Mouse (Mus musculus): Measurements from ENCODE around the gene Ublcp1. TPM values are rescaled to one million over a fixed set of nuclear protein-coding genes. Genes with fewer than 3 reads are reported as not detected.
"Not testable (repeated sequence)": the region's sequence is repeated elsewhere in the genome, so short reads cannot be mapped to it uniquely, and the experiment has no call there.

The Ublcp1 gene
- polyA plus RNA-seq, 1 experiment from 2014 or later, result 76.8 TPM

- not testable (repeated sequence) for ATAC-seq (ENCODE audit: insufficient number of reproducible peaks, low FRiP score, low TSS enrichment, low read depth); DNase-seq (ENCODE audit: low spot score); H3K9me3 ChIP-seq (ENCODE audit: control insufficient read depth, low read length); H3K4me1 ChIP-seq (ENCODE audit: control insufficient read depth, insufficient read depth, low read length); H3K27ac ChIP-seq (replicated peaks; ENCODE audit: low read depth, low read length); H3K4me3 ChIP-seq (ENCODE audit: low read depth, low read length); H3K36me3 ChIP-seq (ENCODE audit: control insufficient read depth, insufficient read depth, low read length); H3K4me2 ChIP-seq (ENCODE audit: low read depth, severe bottlenecking); H3K9ac ChIP-seq (ENCODE audit: low read length); H3K27me3 ChIP-seq (ENCODE audit: control insufficient read depth, insufficient read depth, low read length)
- WGBS, result 88% methylated on average over 5 of the region's 5 CpGs
Observed at GRCm38 (mm10) chr11:44452016-44452415, 18.3 kb downstream of the Ublcp1 start.

GRCm38 (mm10) chr11:44451046-44451445 lies 19.3 kb downstream of the Ublcp1 start:
- Histone ChIP-seq H3K36me3 (ENCODE audit: control insufficient read depth, insufficient read depth, low read length) (no peaks in the 10 kb centered on the region), H3K27ac (replicated peaks; ENCODE audit: low read depth, low read length) (no peak overlapping the region), H3K27me3 (ENCODE audit: control insufficient read depth, insufficient read depth, low read length) (no peaks in the 10 kb centered on the region), H3K4me2 (ENCODE audit: low read depth, severe bottlenecking) (no peak overlapping the region), H3K9me3 (ENCODE audit: control insufficient read depth, low read length) (no peaks in the 10 kb centered on the region), H3K9ac (ENCODE audit: low read length) (no peak overlapping the region), H3K4me1 (ENCODE audit: control insufficient read depth, insufficient read depth, low read length) (no peaks in the 10 kb centered on the region), H3K4me3 (ENCODE audit: low read depth, low read length) (no peak overlapping the region)
- DNase-seq (ENCODE audit: low spot score) (no peak), ATAC-seq (ENCODE audit: insufficient number of reproducible peaks, low FRiP score, low TSS enrichment, low read depth) (no peak)

- 90% methylated on average over 6 of the region's 6 CpGs for WGBS
- no peak for ATAC-seq (ENCODE audit: insufficient number of reproducible peaks, low FRiP score, low TSS enrichment, low read depth)
- no peak overlapping the region for H3K9ac ChIP-seq (ENCODE audit: low read length)
Observed at GRCm38 (mm10) chr11:44437786-44438185, 32.5 kb downstream of the Ublcp1 start.

GRCm38 (mm10) chr11:44430036-44430435 lies 40.3 kb downstream of the Ublcp1 start:
- H3K4me3 ChIP-seq (ENCODE audit: low read depth, low read length), result no peak overlapping the region
- DNase-seq (ENCODE audit: low spot score), result no peak
- no peak for ATAC-seq (ENCODE audit: insufficient number of reproducible peaks, low FRiP score, low TSS enrichment, low read depth)
- H3K9me3 ChIP-seq (ENCODE audit: control insufficient read depth, low read length), result no peaks in the 10 kb centered on the region
- no peaks in the 10 kb centered on the region for H3K36me3 ChIP-seq (ENCODE audit: control insufficient read depth, insufficient read depth, low read length)
- H3K4me1 ChIP-seq (ENCODE audit: control insufficient read depth, insufficient read depth, low read length), result no peaks in the 10 kb centered on the region
- 87% methylated on average over 3 of the region's 3 CpGs for whole genome bisulfite sequencing
- H3K9ac ChIP-seq (ENCODE audit: low read length), result no peak overlapping the region
- no peak overlapping the region for H3K4me2 ChIP-seq (ENCODE audit: low read depth, severe bottlenecking)
- no peaks in the 10 kb centered on the region for H3K27me3 ChIP-seq (ENCODE audit: control insufficient read depth, insufficient read depth, low read length)
- no peak overlapping the region for H3K27ac ChIP-seq (replicated peaks; ENCODE audit: low read depth, low read length)

More at GRCm38 (mm10) chr11:44437786-44438185, 32.5 kb downstream of the Ublcp1 start:
- H3K4me2 ChIP-seq (ENCODE audit: low read depth, severe bottlenecking), result no peak overlapping the region
- H3K4me1 ChIP-seq (ENCODE audit: control insufficient read depth, insufficient read depth, low read length), result no peaks in the 10 kb centered on the region
- H3K36me3 ChIP-seq (ENCODE audit: control insufficient read depth, insufficient read depth, low read length), result no peaks in the 10 kb centered on the region
- H3K9me3 ChIP-seq (ENCODE audit: control insufficient read depth, low read length), result no peaks in the 10 kb centered on the region
- no peak for DNase-seq (ENCODE audit: low spot score)
- H3K4me3 ChIP-seq (ENCODE audit: low read depth, low read length), result no peak overlapping the region
- no peaks in the 10 kb centered on the region for H3K27me3 ChIP-seq (ENCODE audit: control insufficient read depth, insufficient read depth, low read length)
- H3K27ac ChIP-seq (replicated peaks; ENCODE audit: low read depth, low read length), result no peak overlapping the region

- ATAC-seq (ENCODE audit: insufficient number of reproducible peaks, low FRiP score, low TSS enrichment, low read depth) (no peak), DNase-seq (ENCODE audit: low spot score) (no peak)
- WGBS, result 79% methylated on average over 2 of the region's 2 CpGs
- no peak overlapping the region for H3K27ac ChIP-seq (replicated peaks; ENCODE audit: low read depth, low read length)
- H3K9me3 ChIP-seq (ENCODE audit: control insufficient read depth, low read length), result no peaks in the 10 kb centered on the region
- H3K4me2 ChIP-seq (ENCODE audit: low read depth, severe bottlenecking), result no peak overlapping the region
- H3K4me3 ChIP-seq (ENCODE audit: low read depth, low read length), result no peak overlapping the region
- no peak overlapping the region for H3K9ac ChIP-seq (ENCODE audit: low read length)
- H3K27me3 ChIP-seq (ENCODE audit: control insufficient read depth, insufficient read depth, low read length), result no peaks in the 10 kb centered on the region
- H3K36me3 ChIP-seq (ENCODE audit: control insufficient read depth, insufficient read depth, low read length), result no peaks in the 10 kb centered on the region
- no peaks in the 10 kb centered on the region for H3K4me1 ChIP-seq (ENCODE audit: control insufficient read depth, insufficient read depth, low read length)
Observed at GRCm38 (mm10) chr11:44427951-44428350, 42.3 kb downstream of the Ublcp1 start.

- DNase-seq (ENCODE audit: low spot score), result no peak
- H3K27me3 ChIP-seq (ENCODE audit: control insufficient read depth, insufficient read depth, low read length), result no peaks in the 10 kb centered on the region
- no peaks in the 10 kb centered on the region for H3K36me3 ChIP-seq (ENCODE audit: control insufficient read depth, insufficient read depth, low read length)
- WGBS, result 72% methylated on average over 6 of the region's 6 CpGs
- H3K4me3 ChIP-seq (ENCODE audit: low read depth, low read length), result no peak overlapping the region
- no peak overlapping the region for H3K4me2 ChIP-seq (ENCODE audit: low read depth, severe bottlenecking)
- H3K9me3 ChIP-seq (ENCODE audit: control insufficient read depth, low read length), result no peaks in the 10 kb centered on the region
- ATAC-seq (ENCODE audit: insufficient number of reproducible peaks, low FRiP score, low TSS enrichment, low read depth), result no peak
- H3K9ac ChIP-seq (ENCODE audit: low read length), result no peak overlapping the region
- H3K27ac ChIP-seq (replicated peaks; ENCODE audit: low read depth, low read length), result no peak overlapping the region
- H3K4me1 ChIP-seq (ENCODE audit: control insufficient read depth, insufficient read depth, low read length), result no peaks in the 10 kb centered on the region
Observed at GRCm38 (mm10) chr11:44425626-44426025, 44.7 kb downstream of the Ublcp1 start.

GRCm38 (mm10) chr11:44425006-44425405 lies 45.3 kb downstream of the Ublcp1 start:
- 58% methylated on average over 8 of the region's 8 CpGs for WGBS
- DNase-seq (ENCODE audit: low spot score), result no peak

GRCm38 (mm10) chr11:44423955-44424354 lies 46.3 kb downstream of the Ublcp1 start:
- no peak for DNase-seq (ENCODE audit: low spot score)
- H3K9ac ChIP-seq (ENCODE audit: low read length), result no peak overlapping the region
- no peaks in the 10 kb centered on the region for H3K36me3 ChIP-seq (ENCODE audit: control insufficient read depth, insufficient read depth, low read length)
- H3K4me3 ChIP-seq (ENCODE audit: low read depth, low read length), result no peak overlapping the region
- H3K27ac ChIP-seq (replicated peaks; ENCODE audit: low read depth, low read length), result no peak overlapping the region
- H3K4me2 ChIP-seq (ENCODE audit: low read depth, severe bottlenecking), result no peak overlapping the region
- no peaks in the 10 kb centered on the region for H3K9me3 ChIP-seq (ENCODE audit: control insufficient read depth, low read length)
- no peaks in the 10 kb centered on the region for H3K4me1 ChIP-seq (ENCODE audit: control insufficient read depth, insufficient read depth, low read length)
- 53% methylated on average over 5 of the region's 5 CpGs for whole genome bisulfite sequencing
- no peak for ATAC-seq (ENCODE audit: insufficient number of reproducible peaks, low FRiP score, low TSS enrichment, low read depth)
- no peaks in the 10 kb centered on the region for H3K27me3 ChIP-seq (ENCODE audit: control insufficient read depth, insufficient read depth, low read length)

More at GRCm38 (mm10) chr11:44425006-44425405, 45.3 kb downstream of the Ublcp1 start:
- Histone ChIP-seq H3K9ac (ENCODE audit: low read length) (no peak overlapping the region), H3K4me2 (ENCODE audit: low read depth, severe bottlenecking) (no peak overlapping the region), H3K27me3 (ENCODE audit: control insufficient read depth, insufficient read depth, low read length) (no peaks in the 10 kb centered on the region), H3K36me3 (ENCODE audit: control insufficient read depth, insufficient read depth, low read length) (no peaks in the 10 kb centered on the region), H3K4me3 (ENCODE audit: low read depth, low read length) (no peak overlapping the region), H3K9me3 (ENCODE audit: control insufficient read depth, low read length) (no peaks in the 10 kb centered on the region), H3K27ac (replicated peaks; ENCODE audit: low read depth, low read length) (no peak overlapping the region), H3K4me1 (ENCODE audit: control insufficient read depth, insufficient read depth, low read length) (no peaks in the 10 kb centered on the region)
- no peak for ATAC-seq (ENCODE audit: insufficient number of reproducible peaks, low FRiP score, low TSS enrichment, low read depth)

- no peak overlapping the region for H3K4me3 ChIP-seq (ENCODE audit: low read depth, low read length)
- no peak overlapping the region for H3K27ac ChIP-seq (replicated peaks; ENCODE audit: low read depth, low read length)
- no peak overlapping the region for H3K4me2 ChIP-seq (ENCODE audit: low read depth, severe bottlenecking)
- H3K27me3 ChIP-seq (ENCODE audit: control insufficient read depth, insufficient read depth, low read length), result no peaks in the 10 kb centered on the region
- no peaks in the 10 kb centered on the region for H3K4me1 ChIP-seq (ENCODE audit: control insufficient read depth, insufficient read depth, low read length)
- no peak for DNase-seq (ENCODE audit: low spot score)
- H3K36me3 ChIP-seq (ENCODE audit: control insufficient read depth, insufficient read depth, low read length), result no peaks in the 10 kb centered on the region
- no peak for ATAC-seq (ENCODE audit: insufficient number of reproducible peaks, low FRiP score, low TSS enrichment, low read depth)
- H3K9me3 ChIP-seq (ENCODE audit: control insufficient read depth, low read length), result no peaks in the 10 kb centered on the region
- WGBS, result 59% methylated on average over 6 of the region's 6 CpGs
- no peak overlapping the region for H3K9ac ChIP-seq (ENCODE audit: low read length)
Observed at GRCm38 (mm10) chr11:44423261-44423660, 47.0 kb downstream of the Ublcp1 start.

Measured in limb, embryonic 11.5 days (tissue).